Mouse (Mus musculus) sigmoid colon, adult 10 weeks (tissue): ENCODE measurements around the gene Pla2g10. TPM values are rescaled to one million over a fixed set of nuclear protein-coding genes. Genes with fewer than 3 reads are reported as not detected.

ENCODE experiments used
- polyA plus RNA-seq: library from polyadenylated mRNA; stranded (reverse); fragments of 350-450 nt; fragmentation: Illumina TruSeq; extraction: RNeasy Lipid Tissue Mini Kit (QIAGEN cat#74804); gene quantifications from one replicate; pipeline ENCODE4 v1.2.3, GENCODE M21; 2014; ENCODE audit warnings: low read depth, low replicate concordance

Gene Pla2g10
- 27.3 TPM for polyA plus RNA-seq

DNA sequence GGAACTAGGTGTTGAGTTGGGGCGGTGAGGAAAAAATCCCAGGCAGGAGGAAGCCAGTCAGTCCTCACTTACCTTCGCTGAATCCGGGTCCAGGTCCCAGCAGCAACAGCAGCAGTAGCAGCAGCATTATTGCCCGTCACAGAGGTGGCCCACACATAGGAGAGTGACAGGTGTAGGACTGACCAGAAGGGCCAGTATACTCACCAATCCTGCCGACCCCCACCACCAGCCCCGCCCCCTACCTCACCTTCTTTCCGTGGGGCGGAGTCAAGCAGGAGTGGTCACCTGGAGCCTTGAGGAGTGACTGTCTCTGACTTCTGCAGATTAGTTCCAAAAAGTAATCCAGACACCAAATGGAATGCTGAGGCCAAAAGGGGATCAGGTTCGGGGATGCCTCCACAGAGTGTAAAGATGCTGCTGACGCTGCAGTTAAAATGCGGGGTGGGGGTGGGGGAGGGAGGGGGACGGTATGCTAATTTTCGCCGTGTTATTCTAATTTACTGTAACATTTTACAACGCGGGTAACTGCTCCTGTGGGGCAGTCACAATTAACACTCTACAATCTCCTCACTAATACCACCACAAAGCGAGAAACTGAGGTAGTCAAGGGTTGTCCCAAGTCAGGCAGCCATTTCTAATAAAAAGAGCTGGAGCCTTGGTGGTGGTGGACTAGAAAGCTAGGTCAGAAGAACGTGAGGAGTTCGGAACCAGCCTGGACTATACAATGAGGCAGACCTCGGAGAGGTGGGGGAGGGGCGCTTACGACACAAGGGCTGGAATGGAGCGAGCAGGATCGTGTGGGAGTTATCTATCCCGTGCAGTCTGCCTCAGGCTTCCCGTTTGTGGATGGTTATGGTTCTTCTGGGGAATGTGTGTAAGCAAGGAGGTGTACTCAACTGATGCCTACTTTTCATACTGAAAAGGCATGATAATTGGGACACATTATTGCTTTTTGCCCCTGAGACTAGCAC is at the start of gene Pla2g10:
Gene Pla2g10, minus strand, starts transcription at position 699 of the 971 bp plus-strand sequence.

GRCm38 (mm10) chr16:13671685-13672385 is 58.9 kb downstream of the Pla2g10 start, which contains the start of the genes Bfar and 3110001I22Rik:
TSS of gene Bfar (plus strand) at chr16:13671858.
TSS of gene 3110001I22Rik (plus strand) at chr16:13671929.

GRCm38 (mm10) chr16:13667878-13668343 is 62.9 kb downstream of the Pla2g10 start, which contains the start of gene Parn:
TSS of gene Parn (minus strand) at chr16:13668170.

Other genes starting within 250 kb of the Pla2g10 start
- gene Parn, start 62.8 kb downstream of the Pla2g10 start, polyA plus RNA-seq: 27.5 TPM
- 108 TPM for gene Bfar, start 59.1 kb downstream of the Pla2g10 start, polyA plus RNA-seq
- gene 3110001I22Rik, start 59.1 kb downstream of the Pla2g10 start, polyA plus RNA-seq: 28.2 TPM
- 27.5 TPM for gene Rrn3, start 49.7 kb upstream of the Pla2g10 start, polyA plus RNA-seq
- 68.7 TPM for gene Ntan1, start 87.9 kb upstream of the Pla2g10 start, polyA plus RNA-seq
- gene Pdxdc1, start 172.1 kb upstream of the Pla2g10 start, polyA plus RNA-seq: 629 TPM
- gene Mpv17l, start 172.2 kb upstream of the Pla2g10 start, polyA plus RNA-seq: 21.9 TPM